Mouse (Mus musculus) cortical plate, adult 2 months (tissue): Measurements from ENCODE around the gene Disc1.

Experiments
- CTCF ChIP-seq: fragments of 200-500 bp; IDR thresholded peaks from 2 replicates; pipeline ENCODE4 v1.5.1; 2011; ENCODE audit warnings: mild to moderate bottlenecking, control low read depth, low read length; ENCODE audit not compliant: insufficient read depth; ENCODE audit errors: extremely low read depth
- POLR2A ChIP-seq: fragments of 200-500 bp; IDR thresholded peaks from 2 replicates; pipeline ENCODE4 v1.6.1; 2011; ENCODE audit warnings: mild to moderate bottlenecking, low read length, control low read depth; ENCODE audit not compliant: insufficient read depth; ENCODE audit errors: extremely low read depth

- TF ChIP-seq CTCF = no peak
- TF ChIP-seq POLR2A = no peak
Measured at GRCm38 (mm10) chr8:125252946-125253345, 199.0 kb downstream of the Disc1 start.
